Mouse (Mus musculus) spleen, postnatal 14 days (tissue): Measurements from ENCODE around the gene Tyro3.
A peak's percentile ranks its signal among the peaks of the same experiment; 100 is the strongest.

Source experiments
- DNase-seq, 2 experiments: peaks; one replicate each; pipeline ENCODE4 v3.0.0; 2021 to 2022; ENCODE audit warnings: low spot score in 2 of 2

Tyro3 gene

GRCm38 (mm10) chr2:119797279-119797783 is at the start of gene Tyro3:
Gene Tyro3 (plus strand): TSS chr2:119797733.
- no peak for DNase-seq

- no peak for DNase-seq
Observed at GRCm38 (mm10) chr2:119749260-119749659, 48.3 kb upstream of the Tyro3 start.

GRCm38 (mm10) chr2:119757601-119758100 is 39.9 kb upstream of the Tyro3 start:
- no peak for DNase-seq

- DNase-seq, result no peak
Observed at GRCm38 (mm10) chr2:119758101-119758843, 39.3 kb upstream of the Tyro3 start.

GRCm38 (mm10) chr2:119758844-119759835 is 38.4 kb upstream of the Tyro3 start:
- peak in 1 of 2 experiments; percentile 19 for DNase-seq

- DNase-seq, result no peak
Observed at GRCm38 (mm10) chr2:119760251-119760650, 37.3 kb upstream of the Tyro3 start, which contains the start of gene Ltk. Gene Ltk (minus strand): TSS chr2:119760431.

- no peak for DNase-seq
Observed at GRCm38 (mm10) chr2:119762276-119762675, 35.3 kb upstream of the Tyro3 start.

- no peak for DNase-seq
Observed at GRCm38 (mm10) chr2:119763924-119764323, 33.6 kb upstream of the Tyro3 start.

- DNase-seq, result no peak
Observed at GRCm38 (mm10) chr2:119767246-119767645, 30.3 kb upstream of the Tyro3 start.

GRCm38 (mm10) chr2:119787206-119787883 is 10.2 kb upstream of the Tyro3 start, which contains the start of gene Rpap1:
Gene Rpap1 (minus strand): TSS chr2:119787537.
- DNase-seq, result peak; percentile 64 to 75

- DNase-seq, result no peak
Observed at GRCm38 (mm10) chr2:119789996-119790395, 7.5 kb upstream of the Tyro3 start.

GRCm38 (mm10) chr2:119798246-119798927 is 854 bp downstream of the Tyro3 start:
- DNase-seq, result peak in 1 of 2 experiments; percentile 20

- DNase-seq, result peak in 1 of 2 experiments; percentile 5
Observed at GRCm38 (mm10) chr2:119799181-119799960, 1.8 kb downstream of the Tyro3 start.

- no peak for DNase-seq
Observed at GRCm38 (mm10) chr2:119799961-119800550, 2.5 kb downstream of the Tyro3 start.

- no peak for DNase-seq
Observed at GRCm38 (mm10) chr2:119800876-119801846, 3.6 kb downstream of the Tyro3 start.

- no peak for DNase-seq
Observed at GRCm38 (mm10) chr2:119802767-119803617, 5.5 kb downstream of the Tyro3 start.

GRCm38 (mm10) chr2:119803618-119804274 is 6.2 kb downstream of the Tyro3 start:
- DNase-seq, result no peak
